Mouse (Mus musculus) thymus, adult 2 months (tissue): ENCODE data around the gene Erp29.

Experiments used
- CTCF ChIP-seq: fragments of 200-500 bp; IDR thresholded peaks from 2 replicates; pipeline ENCODE4 v1.5.1; 2012; ENCODE audit warnings: mild to moderate bottlenecking, control low read depth, low read length, moderate library complexity, borderline replicate concordance; ENCODE audit not compliant: control insufficient read depth, poor library complexity, insufficient read depth; ENCODE audit errors: extremely low read depth
- POLR2A ChIP-seq: fragments of 200-500 bp; IDR thresholded peaks from 2 replicates; pipeline ENCODE4 v1.6.1; 2012; ENCODE audit warnings: mild to moderate bottlenecking, low read length, control low read depth, moderate library complexity; ENCODE audit not compliant: control insufficient read depth, poor library complexity, insufficient read depth; ENCODE audit errors: extremely low read depth

DNA sequence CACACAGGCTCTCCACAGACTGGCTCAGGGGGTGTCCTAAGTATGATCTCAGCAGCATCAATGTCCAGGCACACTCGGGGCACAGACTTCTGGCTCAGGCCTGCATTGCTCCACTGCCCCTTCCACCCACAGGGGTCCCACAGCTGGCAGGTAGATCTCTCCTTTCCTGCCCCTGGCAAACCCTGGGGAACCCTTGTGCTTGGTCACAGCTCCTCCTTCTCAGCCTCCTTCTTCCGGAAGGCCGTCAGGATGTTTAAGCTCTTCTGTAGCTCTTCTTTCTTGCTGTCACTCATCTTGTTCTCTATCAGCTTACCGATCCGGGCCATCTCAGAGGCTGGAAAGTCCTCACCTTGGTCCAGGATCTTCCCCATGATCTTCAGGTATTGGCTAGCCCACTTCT, 7.4 kb downstream of the Erp29 start:
- no peak for TF ChIP-seq CTCF
- no peak for TF ChIP-seq POLR2A
